Mouse (Mus musculus) G1E (cell line): ENCODE data around the gene 2510002D24Rik.

Source experiments
- CTCF ChIP-seq: IDR thresholded peaks from 2 replicates; pipeline ENCODE4 v1.5.1; 2012; ENCODE audit warnings: low read depth, low read length, inconsistent platforms, mixed read lengths
- GATA1 ChIP-seq: IDR thresholded peaks from 2 replicates; pipeline ENCODE4 v1.6.1; 2012; ENCODE audit warnings: borderline replicate concordance, low read length, inconsistent platforms, mixed read lengths
- POLR2AphosphoS5 ChIP-seq: IDR thresholded peaks from 2 replicates; pipeline ENCODE4 v1.6.1; 2012; ENCODE audit warnings: low read depth, low read length, inconsistent platforms; ENCODE audit not compliant: insufficient replicate concordance
- TAL1 ChIP-seq: conservative IDR thresholded peaks from 2 replicates; pipeline ENCODE4 v1.6.1; 2012; ENCODE audit warnings: low read depth, low read length, inconsistent platforms, mixed read lengths

DNA sequence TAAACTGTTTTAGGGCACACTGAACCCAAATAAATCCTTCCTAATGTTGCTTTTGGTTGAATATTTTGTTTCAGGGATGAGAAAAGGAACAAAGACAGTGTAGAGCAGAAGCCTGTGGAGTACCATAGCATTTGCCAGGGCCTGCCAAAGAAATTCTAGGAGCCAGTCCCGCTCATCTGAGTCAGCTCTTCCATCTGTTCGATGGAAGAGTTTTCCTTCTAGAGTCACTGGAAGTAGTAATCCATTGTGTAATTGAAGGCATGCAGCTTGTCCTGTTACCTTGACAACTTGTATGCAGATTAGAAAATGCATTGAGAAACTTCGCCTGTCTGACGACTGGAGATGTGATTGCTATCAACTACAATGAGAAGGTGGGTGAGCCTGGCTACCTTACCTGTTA lies 13.5 kb upstream of the 2510002D24Rik start:
- TF ChIP-seq CTCF (no peak), GATA1 (no peak), POLR2AphosphoS5 (no peak), TAL1 (no peak)
